Mouse (Mus musculus): ENCODE results near the gene Eif3b.

GRCm38 (mm10) chr5:140425016-140425783 is 6.1 kb downstream of the Eif3b start:
- no peak for TF ChIP-seq CTCF (IDR thresholded peaks at IDR 0.05; ENCODE audit: borderline replicate concordance, insufficient read depth, low read length)
- no peak for TF ChIP-seq POLR2A (IDR thresholded peaks at IDR 0.05; ENCODE audit: low read depth, low read length)
